8 mouse cellular contexts compared by ENCODE assay signal in genomic region chr15:89497391-89498048, GRCm38 (mm10). TPM values are rescaled to one million over a fixed set of nuclear protein-coding genes. Genes with fewer than 3 reads are reported as not detected.
DNase-seq lines count a peak whose midpoint lies in the region; ATAC-seq lines count a peak whose summit lies in the region.

No protein-coding gene starts in this region.

- no peaks in the 10 kb centered on the region for H3K9me3 ChIP-seq in hindbrain, embryonic 13.5 days

- peaks cover 28% of the 10 kb centered on the region for H3K27me3 ChIP-seq in hindbrain, embryonic 13.5 days

- no peaks in the 10 kb centered on the region for H3K36me3 ChIP-seq in hindbrain, embryonic 13.5 days

- ATAC-seq in hindbrain, embryonic 13.5 days (ENCODE audit: low FRiP score) = 0 out of 2 replicates have a peak, but pooled peaks have one; percentile 0

- H3K9ac ChIP-seq in hindbrain, embryonic 13.5 days = peak overlapping the region; percentile 89; the same call in 1 of the 2 replicates

- peaks cover 42% of the 10 kb centered on the region for H3K4me1 ChIP-seq in hindbrain, embryonic 13.5 days (replicated peaks)

- no peak overlapping the region; the same call in 1 of the 2 replicates for H3K4me2 ChIP-seq in hindbrain, embryonic 13.5 days

- peak; percentile 66 for DNase-seq in adrenal gland, adult 8-10 months
- DNase-seq in embryo, embryonic 11 days = peak; percentile 32
- peak; percentile 39 for DNase-seq in liver
- peak; percentile 34 for DNase-seq in neural tube, embryonic 10.5 days (ENCODE audit: extremely low spot score, low spot score)
- DNase-seq in layer of hippocampus, postnatal 36 days = no peak
- no peak for DNase-seq in urinary bladder, postnatal 10 days (ENCODE audit: low spot score)
- DNase-seq in layer of hippocampus, postnatal 25 days (ENCODE audit: extremely low spot score in 1 of 2, low spot score in 1 of 2) = no peak

- no peak overlapping the region for H3K27ac ChIP-seq in hindbrain, embryonic 13.5 days

- WGBS in hindbrain, embryonic 13.5 days = 34% methylated on average over 4 of the region's 4 CpGs

- 0 out of 2 replicates have a peak overlapping the region, but pooled peaks have one; percentile 74 for H3K4me3 ChIP-seq in hindbrain, embryonic 13.5 days

RNA-seq across cellular contexts. Expression of gene Shank3, which starts 1.9 kb away (rescaled TPM):
- total RNA-seq in adrenal gland, adult 8-10 months (2022) = 10 to 100 TPM; 29.1 to 61.2 (median 42.8) TPM
- polyA plus RNA-seq in hindbrain, embryonic 13.5 days (2015; fragmentation: Nextera tagmentation; extraction: Ambion mirVana) = 11.0 and 12.1 TPM in 2 replicates
- 100 to 1,000 TPM; 244 to 255 TPM for total RNA-seq in layer of hippocampus, postnatal 36 days (2021)
- total RNA-seq in layer of hippocampus, postnatal 25 days (2021) = 100 to 1,000 TPM; 235 to 265 TPM

RNA-seq across cellular contexts. Expression of gene Arsa, which starts 20.3 kb away (rescaled TPM):
- total RNA-seq in adrenal gland, adult 8-10 months (2022) = 10 to 100 TPM; 16.9 to 32.5 (median 21.6) TPM
- polyA plus RNA-seq in hindbrain, embryonic 13.5 days (2015; fragmentation: Nextera tagmentation; extraction: Ambion mirVana) = 19.7 and 21.2 TPM in 2 replicates
- 10 to 100 TPM; 28.6 to 30.6 TPM for total RNA-seq in layer of hippocampus, postnatal 36 days (2021)
- total RNA-seq in layer of hippocampus, postnatal 25 days (2021) = 10 to 100 TPM; 29.4 to 29.6 TPM

RNA-seq across cellular contexts. Expression of gene Mapk8ip2, which starts 43.8 kb away (rescaled TPM):
- total RNA-seq in adrenal gland, adult 8-10 months (2022) = 10 to 100 TPM; 14.3 to 19.0 (median 15.0) TPM
- polyA plus RNA-seq in hindbrain, embryonic 13.5 days (2015; fragmentation: Nextera tagmentation; extraction: Ambion mirVana) = 74.0 and 80.1 TPM in 2 replicates
- total RNA-seq in layer of hippocampus, postnatal 36 days (2021) = 100 to 1,000 TPM; 248 to 284 TPM
- 100 to 1,000 TPM; 242 to 243 TPM for total RNA-seq in layer of hippocampus, postnatal 25 days (2021)

Comparison
In these comparisons a context has a peak if more than half of its experiments do, and no peak if none do; other contexts are left out.
1. DNase-seq: peak in adrenal gland, adult 8-10 months (single experiment), embryo, embryonic 11 days (single experiment), liver (single experiment) and neural tube, embryonic 10.5 days (single experiment); none in layer of hippocampus, postnatal 36 days (0 of 2), urinary bladder, postnatal 10 days (single experiment) and layer of hippocampus, postnatal 25 days (0 of 2).
2. RNA of gene Mapk8ip2, which starts 43.8 kb away (total RNA-seq): 248 to 284 TPM in layer of hippocampus, postnatal 36 days and 242 to 243 TPM in layer of hippocampus, postnatal 25 days; 14.3 to 19.0 TPM in adrenal gland, adult 8-10 months; every median in the first group is over 10 times any median in the second.